In genomic region chr11:6414751-6415550, GRCm38 (mm10) we compare ENCODE assay signal across 8 mouse cellular contexts. TPM values are rescaled to one million over a fixed set of nuclear protein-coding genes. Genes with fewer than 3 reads are reported as not detected.
DNase-seq lines count a peak whose midpoint lies in the region; ATAC-seq lines count a peak whose summit lies in the region.

TSS of gene Ppia (plus strand) at chr11:6415443.

- peak within 1 kb of the TSS; percentile 91 for H3K4me2 ChIP-seq in embryonic facial prominence, embryonic 13.5 days
- peak within 1 kb of the TSS; percentile 99 for H3K4me2 ChIP-seq in heart, embryonic 12.5 days

- H3K27ac ChIP-seq in embryonic facial prominence, embryonic 13.5 days = peak within 1 kb of the TSS; percentile 98
- H3K27ac ChIP-seq in heart, embryonic 12.5 days (ENCODE audit: poor library complexity, severe bottlenecking) = peak within 1 kb of the TSS; percentile 97

- WGBS in embryonic facial prominence, embryonic 13.5 days = 4% methylated on average over 21 of the region's 21 CpGs
- 14% methylated on average over 21 of the region's 21 CpGs for WGBS in heart, embryonic 12.5 days

- no peaks in the 10 kb centered on the region for H3K27me3 ChIP-seq in embryonic facial prominence, embryonic 13.5 days
- H3K27me3 ChIP-seq in heart, embryonic 12.5 days (replicated peaks) = no peaks in the 10 kb centered on the region

- H3K4me1 ChIP-seq in embryonic facial prominence, embryonic 13.5 days = peaks cover 22% of the 10 kb centered on the region
- peaks cover 18% of the 10 kb centered on the region for H3K4me1 ChIP-seq in heart, embryonic 12.5 days (replicated peaks)

- no peaks in the 10 kb centered on the region for H3K9me3 ChIP-seq in embryonic facial prominence, embryonic 13.5 days
- no peaks in the 10 kb centered on the region for H3K9me3 ChIP-seq in heart, embryonic 12.5 days (replicated peaks)

- H3K4me3 ChIP-seq in embryonic facial prominence, embryonic 13.5 days = peak within 1 kb of the TSS; percentile 94
- peak within 1 kb of the TSS; percentile 72 for H3K4me3 ChIP-seq in heart, embryonic 12.5 days

- ATAC-seq in cerebellum, adult (ENCODE audit: insufficient number of reproducible peaks, low FRiP score, low TSS enrichment) = peak; percentile 21
- ATAC-seq in embryonic facial prominence, embryonic 13.5 days (ENCODE audit: insufficient number of reproducible peaks, insufficient read depth, low FRiP score, low TSS enrichment, low read depth) = no peak; the same call in 1 of the 2 replicates
- ATAC-seq in heart, embryonic 12.5 days (ENCODE audit: insufficient number of reproducible peaks, low FRiP score) = peak; percentile 47

- H3K9ac ChIP-seq in embryonic facial prominence, embryonic 13.5 days = peak within 1 kb of the TSS; percentile 98
- H3K9ac ChIP-seq in heart, embryonic 12.5 days = peak within 1 kb of the TSS; percentile 89

- DNase-seq in cerebellum, adult 11 months = no peak
- peak; percentile 51 for DNase-seq in Muller cell, postnatal 12 days (ENCODE audit: inconsistent ontology term)
- DNase-seq in kidney, postnatal 4 days = peak; percentile 29 to 56
- peak; percentile 87 for DNase-seq in lung, postnatal 36 days
- no peak for DNase-seq in natural killer cell, adult 2 months (ENCODE audit: low spot score in 2 of 2)

- peaks cover 15% of the 10 kb centered on the region for H3K36me3 ChIP-seq in embryonic facial prominence, embryonic 13.5 days
- H3K36me3 ChIP-seq in heart, embryonic 12.5 days = peaks cover 18% of the 10 kb centered on the region

RNA-seq across cellular contexts. Expression of gene Ppia, which starts in this region (rescaled TPM):
- polyA plus RNA-seq in embryonic facial prominence, embryonic 13.5 days (2015; fragmentation: Nextera tagmentation; extraction: Ambion mirVana) = 5,258 and 5,388 TPM in 2 replicates
- polyA plus RNA-seq in heart, embryonic 12.5 days (2016; fragmentation: Nextera tagmentation; extraction: Ambion mirVana) = 4,539 and 4,606 TPM in 2 replicates

Comparison
In these comparisons a context has a peak if more than half of its experiments do, and no peak if none do; other contexts are left out.
1. DNase-seq: peak in Muller cell, postnatal 12 days (single experiment), kidney, postnatal 4 days (2 of 2) and lung, postnatal 36 days (single experiment); none in cerebellum, adult 11 months (single experiment) and natural killer cell, adult 2 months (0 of 2).